Mouse (Mus musculus): Measurements from ENCODE around the gene Blvra. TPM values are rescaled to one million over a fixed set of nuclear protein-coding genes. Genes with fewer than 3 reads are reported as not detected.

Gene Blvra
- total RNA-seq, 4 experiments from 2014 or later, result 26.2 to 32.0 (median 29.1) TPM

DNA sequence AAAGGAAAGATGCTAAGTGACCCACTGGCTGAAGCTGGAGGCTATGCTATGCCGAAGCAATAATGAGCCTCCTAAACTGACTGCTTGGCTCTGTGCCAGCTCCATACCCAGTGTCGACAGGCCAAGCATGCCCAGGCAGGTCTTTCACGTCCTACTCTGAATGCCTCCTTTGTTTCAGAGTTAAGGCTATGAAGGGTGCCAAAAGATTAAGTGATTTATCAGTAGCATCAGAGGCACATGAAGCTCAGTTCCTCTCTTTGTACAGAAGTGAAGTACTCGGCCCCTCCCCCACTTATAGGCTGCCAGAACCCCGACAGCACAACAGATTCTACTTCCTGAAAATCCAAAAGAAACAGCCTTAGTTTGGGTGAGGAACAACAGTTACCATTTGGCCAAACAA, 66.5 kb downstream of the Blvra start:
- no peak for DNase-seq (ENCODE audit: low spot score in 2 of 2)

DNA sequence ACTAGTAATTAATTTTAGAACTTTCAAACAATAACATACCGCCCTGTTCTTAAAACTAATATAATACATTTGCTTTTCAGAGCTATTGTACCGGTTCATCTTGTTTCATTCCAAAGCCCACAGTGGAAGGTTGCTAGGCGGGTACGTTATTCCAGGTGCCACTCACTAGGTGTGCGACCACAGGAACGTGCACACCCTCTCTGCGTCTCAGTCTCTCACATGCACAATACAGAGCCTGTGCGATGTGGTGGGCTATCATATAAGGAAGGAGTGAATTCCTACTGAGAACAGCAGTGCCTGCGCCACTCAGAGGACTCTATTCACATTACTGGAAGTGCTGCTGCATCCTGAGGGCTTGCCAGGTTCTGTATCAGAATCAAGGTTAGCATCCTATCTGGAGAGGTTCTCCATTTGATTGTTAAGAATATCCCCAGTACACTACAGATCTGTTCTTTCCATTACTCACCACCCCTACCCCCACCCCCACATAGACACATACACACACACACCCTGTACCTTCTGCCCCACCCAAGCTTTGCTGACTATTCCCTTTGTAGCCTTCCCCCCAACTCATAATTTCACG, 67.5 kb downstream of the Blvra start:
- no peak for DNase-seq (ENCODE audit: low spot score in 2 of 2)

DNA sequence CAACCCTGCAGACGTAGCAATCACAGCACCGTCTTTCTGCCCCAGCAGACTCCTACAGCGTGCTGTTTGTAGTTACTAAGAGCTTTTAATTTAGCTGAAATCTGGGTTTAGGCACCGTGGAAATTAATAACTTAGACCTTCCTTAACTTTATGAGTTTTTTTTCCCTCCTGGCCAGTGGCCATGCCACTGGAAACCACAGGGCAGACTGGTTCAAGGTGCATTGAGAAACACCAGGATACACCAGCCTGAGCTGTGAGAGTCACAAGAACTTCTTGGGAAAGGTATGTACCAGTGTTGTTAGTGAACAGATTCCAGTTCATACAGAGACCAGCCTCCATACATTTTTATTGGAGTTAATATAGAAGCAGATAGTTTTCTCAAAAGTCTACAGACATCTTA, 68.0 kb downstream of the Blvra start:
- DNase-seq (ENCODE audit: low spot score in 2 of 2), result no peak

DNA sequence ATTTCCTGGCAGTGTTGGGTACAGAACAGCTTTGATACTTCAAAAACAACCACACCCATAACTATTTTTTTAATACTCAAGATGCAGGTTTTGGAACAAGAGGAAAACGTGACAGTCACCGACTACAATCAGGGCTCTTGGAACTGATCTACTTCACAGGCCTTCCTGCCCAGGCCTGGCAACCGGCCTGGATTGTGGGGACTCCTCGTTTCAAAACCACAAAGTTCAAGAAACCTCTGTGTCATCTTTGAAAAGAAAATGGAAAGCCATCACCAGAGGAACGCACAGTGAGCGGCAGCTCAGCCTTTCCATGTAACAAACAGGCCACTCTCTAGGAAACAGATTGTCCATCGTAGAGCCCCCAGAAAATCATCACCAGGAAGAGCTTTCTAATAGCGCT, 68.6 kb downstream of the Blvra start:
- no peak for DNase-seq (ENCODE audit: low spot score in 2 of 2)

DNA sequence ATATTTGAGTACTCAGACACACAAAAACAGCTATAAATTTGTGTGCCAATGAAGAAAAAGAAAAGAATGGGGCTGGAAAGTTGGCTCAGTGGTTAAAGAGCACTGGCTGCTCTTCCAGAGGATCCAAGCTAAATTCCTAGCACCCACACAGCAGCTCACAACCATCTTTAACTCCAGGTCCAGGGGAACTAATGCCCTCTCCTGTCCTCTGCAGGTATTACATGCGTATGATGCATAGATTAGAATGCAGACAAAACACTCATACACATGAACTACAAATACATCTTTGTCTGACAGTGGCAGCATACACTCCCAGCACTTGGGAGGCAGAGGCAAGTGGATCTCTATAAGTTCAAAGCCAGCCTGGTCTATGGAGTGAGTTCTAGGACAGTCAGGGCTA, 69.1 kb downstream of the Blvra start:
- DNase-seq (ENCODE audit: low spot score in 2 of 2), result no peak

DNA sequence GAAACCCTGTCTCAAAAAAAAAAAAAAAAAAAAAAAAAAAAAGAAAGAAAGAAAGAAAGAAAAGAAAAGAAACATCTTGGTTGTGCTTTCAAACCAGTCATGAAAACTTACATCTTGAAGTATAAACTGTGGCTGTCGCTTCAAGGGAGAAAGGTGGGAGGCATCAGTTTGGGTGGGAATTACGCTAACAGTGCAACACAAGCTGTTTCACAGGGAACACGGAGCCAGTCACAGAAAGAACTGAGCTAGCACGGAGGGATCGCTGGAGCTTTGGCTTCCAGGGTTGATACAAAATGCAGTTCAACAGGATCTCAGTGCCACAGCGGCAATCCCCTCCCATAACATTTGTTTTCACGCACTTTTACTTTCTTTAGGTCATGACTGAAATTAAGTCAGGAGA, 69.5 kb downstream of the Blvra start:
- no peak for DNase-seq (ENCODE audit: low spot score in 2 of 2)

DNA sequence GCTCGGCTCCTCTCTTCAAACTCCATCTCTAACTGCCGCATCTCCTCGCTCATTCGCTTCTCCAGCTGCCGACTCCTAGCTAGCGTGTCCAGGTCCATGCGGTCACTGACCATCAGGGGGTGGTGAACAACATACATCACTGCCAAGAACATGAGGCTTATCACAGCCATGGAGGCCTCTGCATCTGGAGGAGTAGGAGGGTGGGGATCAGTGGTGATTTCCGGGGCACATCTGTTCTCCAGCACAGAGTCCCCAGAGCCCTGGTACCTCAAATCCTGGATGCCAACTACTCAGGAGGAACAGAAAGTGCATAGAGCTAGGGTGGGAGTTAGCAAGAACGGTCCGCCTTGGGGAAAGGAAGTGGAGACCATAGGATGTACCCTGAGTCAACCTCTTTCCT, 71.6 kb downstream of the Blvra start:
- DNase-seq (ENCODE audit: low spot score in 2 of 2), result no peak

DNA sequence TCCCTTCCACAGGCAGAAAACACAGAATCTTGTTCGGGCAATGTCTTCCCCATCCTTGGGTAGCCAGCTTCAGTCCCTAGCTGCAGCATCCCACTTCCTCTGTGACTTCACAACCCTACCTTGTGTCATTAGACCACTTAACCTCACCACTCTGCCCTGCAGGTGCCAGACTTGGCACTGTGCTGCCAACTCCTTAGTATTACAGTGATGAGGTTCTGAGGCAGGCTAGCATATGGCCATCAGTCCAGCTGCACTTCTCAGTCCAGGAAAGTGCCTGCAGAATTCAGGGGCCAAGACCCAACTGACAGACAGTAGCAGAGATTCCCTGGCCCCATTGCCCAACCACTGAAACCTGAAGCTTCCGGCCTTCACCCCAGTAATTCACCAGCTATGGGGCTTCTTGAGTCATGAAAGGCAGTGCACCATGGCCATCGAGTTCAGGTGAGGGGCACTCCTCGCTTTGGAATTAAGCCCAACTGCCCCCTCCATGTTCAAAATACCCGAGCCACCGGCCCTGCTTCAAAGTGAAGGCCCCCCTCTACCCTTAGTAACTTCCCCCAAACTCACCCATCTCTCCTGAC, 72.2 kb downstream of the Blvra start:
- no peak for DNase-seq (ENCODE audit: low spot score in 2 of 2)

DNA sequence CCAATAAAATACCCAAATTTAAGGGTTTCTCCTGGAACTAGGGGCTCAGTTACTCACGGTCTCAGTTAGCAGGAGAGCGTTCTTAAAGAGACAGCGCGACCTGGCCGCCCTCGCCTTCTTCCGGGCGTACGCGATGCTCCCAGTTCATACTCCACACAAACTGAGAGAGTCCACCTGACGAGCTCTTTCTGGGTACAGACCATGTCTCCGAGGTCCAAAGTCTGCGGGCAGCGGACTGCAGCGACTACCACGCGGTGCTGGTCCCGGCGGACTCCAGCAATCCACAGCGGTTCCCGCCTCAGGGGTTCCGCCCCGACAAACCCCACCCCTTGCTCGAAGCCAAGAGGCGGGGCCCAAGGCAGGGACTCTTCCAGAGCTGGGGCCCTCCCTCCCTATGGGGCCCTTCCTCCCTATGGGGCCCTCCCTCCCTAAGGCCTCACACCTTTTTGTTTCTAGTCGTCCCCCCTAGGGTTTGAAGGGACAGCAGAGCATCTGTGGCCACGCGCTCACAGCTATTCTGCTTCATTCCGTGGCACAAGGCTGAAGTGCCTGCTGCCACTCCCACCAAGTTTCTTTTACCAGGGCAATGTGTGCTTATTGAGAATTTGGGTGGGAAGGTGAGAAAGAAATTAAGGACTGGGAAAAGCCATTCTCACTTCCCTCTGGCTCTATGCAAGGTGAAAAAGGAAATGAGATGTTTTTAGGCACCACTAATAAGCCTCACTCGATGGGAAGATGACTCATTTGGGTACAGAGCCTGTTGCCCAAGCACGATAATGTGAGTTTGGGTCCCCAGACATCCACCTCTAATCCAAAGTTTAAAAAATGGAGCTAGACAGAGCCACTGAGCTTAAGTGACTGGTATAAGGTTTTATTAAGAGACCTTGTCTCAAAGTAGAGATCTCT, 72.9 kb downstream of the Blvra start, which contains the start of gene Itpripl1:
TSS of gene Itpripl1 (minus strand) at position 285 of the 906 bp plus-strand sequence.
- DNase-seq (ENCODE audit: low spot score in 2 of 2), result peak in 1 of 2 experiments; percentile 12

DNA sequence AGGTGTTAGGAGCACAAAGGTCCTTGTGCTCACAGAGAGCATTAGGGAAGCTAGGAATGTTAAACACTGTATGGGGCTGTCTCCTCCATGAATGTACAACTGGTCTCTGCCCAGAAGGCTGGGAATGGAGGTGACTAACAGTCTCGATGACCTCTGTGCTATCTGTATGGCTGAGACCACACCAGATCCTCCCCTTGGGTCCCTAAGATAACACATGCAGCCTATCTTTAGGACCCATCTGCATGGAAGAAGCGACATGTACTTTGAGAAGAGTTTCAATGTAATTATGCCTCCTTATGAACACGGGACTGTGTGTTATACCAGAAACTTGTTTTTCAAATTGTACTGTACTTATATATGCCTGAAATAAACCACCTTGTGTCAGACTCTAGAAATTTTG, 75.2 kb downstream of the Blvra start:
- no peak for DNase-seq (ENCODE audit: low spot score in 2 of 2)

Small RNA genes within 50 kb of the gene (microRNA-seq; reads per million reads assigned to microRNA genes)
- gene Gm24081, result 0 reads per million in 2 experiments

Other genes with a start within 250 kb of the Blvra start
- 10 to 100 TPM; 34.5 to 41.1 (median 37.3) TPM for gene Trpm7, start 194.4 kb upstream of the Blvra start, total RNA-seq (2022)
- gene Sppl2a, start 137.4 kb upstream of the Blvra start, total RNA-seq (2022), result 10 to 100 TPM; 25.7 to 31.8 (median 26.8) TPM
- gene Ap4e1, start 61.9 kb upstream of the Blvra start, total RNA-seq (2022), result 10 to 100 TPM; 11.6 to 12.2 (median 11.8) TPM
- gene Ncaph, start 63.3 kb downstream of the Blvra start, total RNA-seq (2022), result 1 to 10 TPM; 1.6 to 3.5 (median 3.1) TPM
- gene Itpripl1, start 72.8 kb downstream of the Blvra start, total RNA-seq (2022), result 1 to 10 TPM; 1.9 to 5.1 (median 3.6) TPM
- gene 1810024B03Rik, start 137.6 kb downstream of the Blvra start, total RNA-seq (2022), result 1 to 10 TPM in 2 of 4 experiments, under 1 TPM in 2; 0.75 to 1.4 (median 1.1) TPM
- 10 to 100 TPM; 87.6 to 94.2 (median 90.7) TPM for gene Snrnp200, start 137.7 kb downstream of the Blvra start, total RNA-seq (2022)
- 10 to 100 TPM; 75.5 to 84.2 (median 81.0) TPM for gene Ciao1, start 177.2 kb downstream of the Blvra start, total RNA-seq (2022)
- gene Tmem127, start 177.2 kb downstream of the Blvra start, total RNA-seq (2022), result 10 to 100 TPM; 71.7 to 82.1 (median 77.1) TPM
- gene Stard7, start 199.6 kb downstream of the Blvra start, total RNA-seq (2022), result 100 to 1,000 TPM in 2 of 4 experiments, 10 to 100 TPM in 2; 92.3 to 106 (median 97.9) TPM

Data from left cerebral cortex, adult 8-10 months (tissue).